Mouse (Mus musculus) kidney, adult 10 weeks (tissue): Measurements from ENCODE around the gene Ano3. TPM values are rescaled to one million over a fixed set of nuclear protein-coding genes. Genes with fewer than 3 reads are reported as not detected.

ENCODE experiments used
- polyA plus RNA-seq: library from polyadenylated mRNA; stranded (reverse); fragments of 350-450 nt; fragmentation: Illumina TruSeq; extraction: RNeasy Lipid Tissue Mini Kit (QIAGEN cat#74804); gene quantifications from one replicate; pipeline ENCODE4 v1.2.3, GENCODE M21; 2014; ENCODE audit warnings: low read depth, low replicate concordance

Gene Ano3
- polyA plus RNA-seq: not detected

GRCm38 (mm10) chr2:110950823-110951222, at the start of gene Ano3:
Gene Ano3 (minus strand): TSS chr2:110950923.

GRCm38 (mm10) chr2:110721290-110721753, 229.4 kb downstream of the Ano3 start, which contains the start of gene Muc15:
Gene Muc15 (plus strand): TSS chr2:110721340.

Other genes with a start within 250 kb of the Ano3 start
- gene Muc15, start 229.6 kb downstream of the Ano3 start, polyA plus RNA-seq: not detected
- not detected for gene Gm13941, start 155.1 kb upstream of the Ano3 start, polyA plus RNA-seq
- not detected for gene Gm15130, start 202.0 kb upstream of the Ano3 start, polyA plus RNA-seq